Mouse (Mus musculus) neural tube, embryonic 14.5 days (tissue): ENCODE results near the gene Gm20388. TPM values are rescaled to one million over a fixed set of nuclear protein-coding genes. Genes with fewer than 3 reads are reported as not detected.

Experiments
- ATAC-seq: fragments of 200-750 bp; cut with Nextera tagmentation; 2 replicates; pipeline ENCODE4 v1.8.0; 2017; ENCODE audit warnings: low read depth, mild to moderate bottlenecking, moderate TSS enrichment, moderate library complexity
- H3K27ac ChIP-seq: fragments of 300-500 bp; sonication (generic); 2 replicates; pipeline ENCODE4 v1.5.1; 2014; ENCODE audit warnings: low read depth, mild to moderate bottlenecking, control low read depth, low read length, moderate library complexity, mixed read lengths
- H3K27me3 ChIP-seq: fragments of 300-500 bp; sonication (generic); 2 replicates; pipeline ENCODE4 v1.6.1; 2014; ENCODE audit warnings: low read length; ENCODE audit not compliant: control insufficient read depth, insufficient read depth
- H3K36me3 ChIP-seq: fragments of 300-500 bp; sonication (generic); 2 replicates; pipeline ENCODE4 v1.6.1; 2014; ENCODE audit warnings: low read length, mixed read lengths; ENCODE audit not compliant: control insufficient read depth, insufficient read depth
- H3K4me1 ChIP-seq: fragments of 300-500 bp; sonication (generic); 2 replicates; pipeline ENCODE4 v1.6.1; 2014; ENCODE audit warnings: low read length; ENCODE audit not compliant: control insufficient read depth, insufficient read depth
- H3K4me2 ChIP-seq: fragments of 300-500 bp; sonication (generic); 2 replicates; pipeline ENCODE4 v1.6.1; 2014; ENCODE audit warnings: mild to moderate bottlenecking, low read depth, low read length, control low read depth
- H3K4me3 ChIP-seq: fragments of 300-500 bp; sonication (generic); 2 replicates; pipeline ENCODE4 v1.5.1; 2014; ENCODE audit warnings: low read depth, low read length, control low read depth, mixed read lengths
- H3K9ac ChIP-seq: fragments of 300-500 bp; sonication (generic); replicated peaks from 2 replicates; pipeline ENCODE4 v1.6.1; 2014; ENCODE audit warnings: low read depth, mild to moderate bottlenecking, control low read depth, low read length, mixed read lengths
- H3K9me3 ChIP-seq: fragments of 300-500 bp; sonication (generic); 2 replicates; pipeline ENCODE4 v1.6.1; 2016; ENCODE audit warnings: low read length; ENCODE audit not compliant: control insufficient read depth
- WGBS: fragments of 180-500 bp; shearing (Covaris S2); extraction: QIAGEN DNeasy Blood & Tissue Kit; methylation state at CpG from one replicate; pipeline ENCODE4 v1.1.7; 2014; 5-methylcytosine and 5-hydroxymethylcytosine counted together
- polyA plus RNA-seq: library from polyadenylated mRNA; unstranded; fragments of >200 nt; fragmentation: Nextera tagmentation; extraction: Ambion mirVana; gene quantifications from 2 replicates; pipeline ENCODE4 v1.2.1, GENCODE M21; 2014

Gm20388 gene
- polyA plus RNA-seq, 1 experiment from 2014 or later: 10.3 TPM

- H3K4me1 ChIP-seq: no peaks in the 10 kb centered on the region
- H3K4me3 ChIP-seq: no peak overlapping the region
- no peak for ATAC-seq
- peaks cover 19% of the 10 kb centered on the region for H3K36me3 ChIP-seq
- no peak overlapping the region for H3K27ac ChIP-seq
- no peak overlapping the region for H3K9ac ChIP-seq
- H3K4me2 ChIP-seq: no peak overlapping the region
- no peaks in the 10 kb centered on the region for H3K9me3 ChIP-seq
- H3K27me3 ChIP-seq: no peaks in the 10 kb centered on the region
- 81% methylated on average over 2 of the region's 2 CpGs for WGBS
Observed at GRCm38 (mm10) chr8:123966896-123967295, 4056.3 kb downstream of the Gm20388 start.

GRCm38 (mm10) chr8:123973495-123973894 lies 4062.9 kb downstream of the Gm20388 start:
- H3K27me3 ChIP-seq: no peaks in the 10 kb centered on the region
- H3K4me2 ChIP-seq: no peak overlapping the region
- WGBS: 75% methylated on average over 1 of the region's 1 CpGs

GRCm38 (mm10) chr8:123977499-123977898 lies 4066.9 kb downstream of the Gm20388 start:
- Histone ChIP-seq H3K27ac (no peak overlapping the region), H3K9ac (no peak overlapping the region), H3K36me3 (no peaks in the 10 kb centered on the region), H3K4me1 (peaks cover 9% of the 10 kb centered on the region), H3K9me3 (no peaks in the 10 kb centered on the region), H3K4me3 (no peak overlapping the region), H3K4me2 (no peak overlapping the region), H3K27me3 (0 out of 2 replicates have a peak, but pooled peaks cover 2% of the 10 kb centered on the region)
- no peak for ATAC-seq
- 88% methylated on average over 4 of the region's 4 CpGs for WGBS

More at GRCm38 (mm10) chr8:123973495-123973894, 4062.9 kb downstream of the Gm20388 start:
- ATAC-seq: no peak
- Histone ChIP-seq H3K4me1 (no peaks in the 10 kb centered on the region), H3K36me3 (no peaks in the 10 kb centered on the region), H3K9ac (no peak overlapping the region), H3K4me3 (no peak overlapping the region), H3K9me3 (no peaks in the 10 kb centered on the region), H3K27ac (no peak overlapping the region)

DNA sequence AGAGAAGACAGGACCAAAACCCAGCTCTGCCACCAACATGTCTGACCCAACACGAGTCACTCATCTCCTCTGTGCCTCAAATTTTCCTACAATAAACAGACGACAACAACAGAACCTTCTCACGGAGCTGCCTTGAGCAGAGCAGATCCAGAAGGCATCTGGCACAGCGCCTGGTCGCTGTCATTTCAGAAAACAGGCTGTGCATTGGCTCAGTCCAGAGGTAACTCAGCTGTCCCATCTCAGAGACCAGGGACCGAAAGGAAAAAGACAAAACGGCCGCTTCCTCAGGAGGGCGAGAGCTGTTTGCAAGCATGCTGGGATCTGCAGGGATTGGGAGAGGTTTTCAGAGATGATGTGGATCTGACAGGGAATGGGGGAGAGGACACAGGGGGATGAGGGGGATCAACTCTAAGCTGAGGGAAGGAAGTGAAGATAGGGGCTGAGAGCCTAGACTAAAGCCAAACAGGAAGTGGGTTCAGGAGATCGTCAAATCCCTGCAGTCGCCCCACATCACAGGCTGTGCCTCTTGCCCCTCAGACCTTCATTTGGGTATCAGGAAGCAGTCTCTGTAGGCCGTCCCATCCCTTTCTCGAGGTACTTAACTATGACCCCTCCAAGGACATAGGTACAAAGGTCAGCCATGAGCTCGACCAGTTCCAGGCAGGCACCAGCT lies 4067.7 kb downstream of the Gm20388 start:
- Histone ChIP-seq H3K27ac (no peak overlapping the region), H3K4me1 (peaks cover 9% of the 10 kb centered on the region), H3K27me3 (0 out of 2 replicates have a peak, but pooled peaks cover 2% of the 10 kb centered on the region), H3K9ac (no peak overlapping the region), H3K4me2 (no peak overlapping the region), H3K9me3 (no peaks in the 10 kb centered on the region), H3K36me3 (no peaks in the 10 kb centered on the region), H3K4me3 (no peak overlapping the region)
- no peak for ATAC-seq
- 77% methylated on average over 14 of the region's 14 CpGs for WGBS

DNA sequence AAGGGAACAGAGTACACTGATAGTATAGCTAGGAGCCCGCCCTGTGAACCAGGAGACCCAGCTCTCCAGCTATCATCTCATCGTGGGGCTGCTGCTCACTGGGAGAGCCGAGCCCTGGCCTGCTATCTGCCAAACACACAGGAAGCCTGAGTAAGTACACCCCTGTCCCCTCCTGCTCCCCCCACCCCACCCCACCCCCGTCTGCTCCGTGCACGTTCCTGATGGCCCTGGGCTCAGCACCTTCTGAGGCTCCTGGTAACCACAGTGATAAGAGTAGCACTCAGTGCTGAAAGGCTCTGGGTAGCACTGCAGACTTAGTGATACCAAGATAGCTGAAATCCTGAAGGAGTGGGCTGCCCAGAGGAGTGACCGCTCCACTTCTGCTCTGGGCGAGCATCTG lies 4068.3 kb downstream of the Gm20388 start:
- H3K4me3 ChIP-seq: no peak overlapping the region
- no peak overlapping the region for H3K27ac ChIP-seq
- H3K9ac ChIP-seq: no peak overlapping the region
- ATAC-seq: no peak
- peaks cover 9% of the 10 kb centered on the region for H3K4me1 ChIP-seq
- H3K36me3 ChIP-seq: no peaks in the 10 kb centered on the region
- 84% methylated on average over 8 of the region's 8 CpGs for WGBS
- no peaks in the 10 kb centered on the region for H3K9me3 ChIP-seq
- H3K4me2 ChIP-seq: no peak overlapping the region
- H3K27me3 ChIP-seq: 0 out of 2 replicates have a peak, but pooled peaks cover 2% of the 10 kb centered on the region

GRCm38 (mm10) chr8:123980239-123980638 lies 4069.6 kb downstream of the Gm20388 start:
- 0 out of 2 replicates have a peak, but pooled peaks cover 2% of the 10 kb centered on the region for H3K27me3 ChIP-seq
- no peak overlapping the region for H3K4me3 ChIP-seq
- no peak overlapping the region for H3K27ac ChIP-seq
- H3K9ac ChIP-seq: no peak overlapping the region
- no peaks in the 10 kb centered on the region for H3K9me3 ChIP-seq
- no peak overlapping the region for H3K4me2 ChIP-seq
- 84% methylated on average over 4 of the region's 4 CpGs for WGBS
- peaks cover 9% of the 10 kb centered on the region for H3K4me1 ChIP-seq
- no peaks in the 10 kb centered on the region for H3K36me3 ChIP-seq
- ATAC-seq: no peak

DNA sequence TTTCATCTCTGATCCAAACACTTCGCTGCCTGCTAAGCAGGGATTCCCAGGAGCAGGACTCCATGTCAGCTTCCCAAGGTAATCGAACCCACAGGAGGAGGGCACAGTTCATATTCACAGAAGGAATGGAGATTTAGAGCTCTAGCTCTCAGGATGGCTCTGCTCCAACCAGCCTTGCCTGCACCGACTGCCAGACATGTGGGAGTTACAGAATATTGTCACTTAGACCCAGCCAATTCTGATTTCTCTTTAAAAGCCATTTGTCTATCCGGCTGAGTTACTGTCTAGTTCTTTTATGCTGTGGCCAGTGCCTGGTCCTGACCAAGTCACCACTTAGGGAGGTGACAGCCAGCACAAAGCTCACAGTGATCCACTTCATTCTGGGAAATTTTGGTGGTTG lies 4071.0 kb downstream of the Gm20388 start:
- Histone ChIP-seq H3K4me2 (peak overlapping the region; percentile 93), H3K27me3 (0 out of 2 replicates have a peak, but pooled peaks cover 2% of the 10 kb centered on the region), H3K4me1 (peaks cover 9% of the 10 kb centered on the region), H3K9me3 (no peaks in the 10 kb centered on the region), H3K36me3 (no peaks in the 10 kb centered on the region), H3K9ac (no peak overlapping the region), H3K27ac (no peak overlapping the region), H3K4me3 (peak overlapping the region; percentile 67)
- no peak for ATAC-seq
- 46% methylated on average over 4 of the region's 4 CpGs for WGBS

DNA sequence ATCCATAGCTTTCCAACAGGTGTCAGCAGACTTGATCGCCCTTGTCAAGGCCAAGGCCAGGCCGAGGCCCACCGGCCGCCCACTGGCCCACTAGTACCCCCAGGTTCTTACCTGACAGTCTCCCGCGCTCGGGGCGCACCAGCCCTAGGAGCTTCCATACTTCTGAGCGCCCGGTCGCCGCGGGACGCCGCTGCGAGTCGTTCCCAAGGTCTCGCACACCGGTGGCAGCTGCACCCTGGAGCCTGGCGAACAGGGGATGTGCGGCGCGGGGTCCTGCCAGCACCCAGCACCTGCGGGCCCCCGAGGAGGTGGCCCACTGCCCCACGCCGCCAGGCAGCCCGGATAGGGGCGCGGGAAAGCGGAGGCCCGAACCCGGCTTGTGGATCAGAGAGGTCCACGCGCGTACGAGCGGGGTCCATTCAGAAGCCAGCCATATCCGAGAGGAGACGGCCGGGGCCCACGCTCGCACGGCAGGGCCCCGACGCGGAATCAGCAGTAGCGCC lies 4071.7 kb downstream of the Gm20388 start:
- Histone ChIP-seq H3K4me1 (peaks cover 9% of the 10 kb centered on the region), H3K36me3 (no peaks in the 10 kb centered on the region), H3K9me3 (no peaks in the 10 kb centered on the region), H3K4me2 (peak overlapping the region; percentile 93), H3K9ac (peak overlapping the region; percentile 84), H3K27me3 (0 out of 2 replicates have a peak, but pooled peaks cover 2% of the 10 kb centered on the region), H3K27ac (peak overlapping the region; percentile 77; the same call in 1 of the 2 replicates), H3K4me3 (peak overlapping the region; percentile 67)
- peak; percentile 33 for ATAC-seq
- WGBS: under 1% methylated on average over 42 of the region's 48 CpGs

DNA sequence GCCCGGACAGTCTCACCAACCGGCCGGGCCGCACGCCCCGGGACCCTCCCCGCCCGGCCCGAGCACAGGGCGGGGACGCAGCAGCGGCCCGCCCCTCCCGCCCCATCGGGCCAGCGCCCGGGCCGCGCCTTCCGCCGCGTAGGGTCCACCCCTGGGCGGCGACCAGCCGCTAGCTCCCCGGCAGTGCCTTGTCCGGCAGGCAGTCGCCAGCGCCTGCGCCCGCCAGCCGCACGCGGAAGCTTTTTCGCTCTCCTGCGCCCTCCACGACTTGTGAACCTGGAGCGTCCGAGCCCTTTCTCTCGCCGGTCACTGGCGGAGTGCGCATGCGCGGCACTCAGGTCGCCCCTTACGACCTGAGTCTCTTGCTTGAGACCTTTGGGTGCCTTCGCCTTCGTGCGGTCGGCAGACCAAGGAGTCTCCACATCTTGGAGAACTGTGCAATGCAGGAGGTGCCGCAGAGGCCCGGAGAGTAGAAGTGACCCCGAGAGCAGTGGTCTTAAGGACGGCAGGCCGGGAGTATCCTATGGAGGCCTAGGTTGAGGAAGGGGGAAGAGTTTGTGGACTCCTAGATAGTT lies 4072.3 kb downstream of the Gm20388 start, which contains the start of gene Abcb10:
TSS of gene Abcb10 (minus strand) at position 297 of the 575 bp plus-strand sequence.
- peak within 1 kb of the TSS; percentile 93 for H3K4me2 ChIP-seq
- H3K9me3 ChIP-seq: no peaks in the 10 kb centered on the region
- peak within 1 kb of the TSS; percentile 84 for H3K9ac ChIP-seq
- H3K27ac ChIP-seq: peak within 1 kb of the TSS; percentile 77
- peak; percentile 91 for ATAC-seq
- H3K27me3 ChIP-seq: 0 out of 2 replicates have a peak, but pooled peaks cover 2% of the 10 kb centered on the region
- 2% methylated on average over 43 of the region's 56 CpGs for WGBS
- H3K36me3 ChIP-seq: no peaks in the 10 kb centered on the region
- H3K4me3 ChIP-seq: peak within 1 kb of the TSS; percentile 67
- H3K4me1 ChIP-seq: peaks cover 9% of the 10 kb centered on the region
